Mouse (Mus musculus) bone marrow macrophage, adult 2 months (primary cell): ENCODE measurements around the gene Prr22.

ENCODE experiments used
- CTCF ChIP-seq: IDR thresholded peaks from 2 replicates; pipeline ENCODE4 v1.5.1; 2012; ENCODE audit warnings: low read depth, mild to moderate bottlenecking, low read length, moderate library complexity
- POLR2A ChIP-seq: IDR thresholded peaks from 2 replicates; pipeline ENCODE4 v1.6.1; 2012; ENCODE audit warnings: mild to moderate bottlenecking, low read depth, low read length, borderline replicate concordance

GRCm38 (mm10) chr17:56818067-56818636 lies 48.1 kb downstream of the Prr22 start:
- TF ChIP-seq CTCF = no peak
- no peak for TF ChIP-seq POLR2A
